Mouse (Mus musculus) C2C12 (cell line): Measurements from ENCODE around the gene Stx3. TPM values are rescaled to one million over a fixed set of nuclear protein-coding genes. Genes with fewer than 3 reads are reported as not detected.
A peak's percentile ranks its signal among the peaks of the same experiment; 100 is the strongest.

Experiments used
- H3K27me3 ChIP-seq: one replicate; pipeline ENCODE4 v1.6.1; 2011; ENCODE audit not compliant: control insufficient read depth, insufficient read depth, insufficient read length
- H3K36me3 ChIP-seq: one replicate; pipeline ENCODE4 v1.6.1; 2011; ENCODE audit not compliant: control insufficient read depth, insufficient read depth
- H3K4me3 ChIP-seq: one replicate; pipeline ENCODE4 v1.5.1; 2011; ENCODE audit warnings: mild to moderate bottlenecking, control low read depth; ENCODE audit not compliant: poor library complexity, insufficient read depth, severe bottlenecking
- H3K79me2 ChIP-seq: one replicate; pipeline ENCODE4 v1.6.1; 2011; ENCODE audit not compliant: control insufficient read depth, insufficient read depth
- H3K79me3 ChIP-seq: one replicate; pipeline ENCODE4 v1.6.1; 2011; ENCODE audit warnings: low read depth, control low read depth
- H3ac ChIP-seq: one replicate; pipeline ENCODE3; 2011; ENCODE audit warnings: low read depth; ENCODE audit not compliant: control insufficient read depth, insufficient read length
- CEBPB ChIP-seq: IDR thresholded peaks from one replicate; pipeline ENCODE4 v1.6.1; 2011; ENCODE audit warnings: low read depth, mild to moderate bottlenecking, control low read depth, moderate library complexity
- CTCF ChIP-seq: IDR thresholded peaks from one replicate; pipeline ENCODE4 v1.5.1; 2011; ENCODE audit not compliant: control insufficient read depth, insufficient read depth, insufficient read length
- FOSL1 ChIP-seq: IDR thresholded peaks from one replicate; pipeline ENCODE4 v1.8.0; 2011; ENCODE audit warnings: mild to moderate bottlenecking, low read length; ENCODE audit not compliant: poor library complexity, insufficient read depth, severe bottlenecking
- MAX ChIP-seq: IDR thresholded peaks from one replicate; pipeline ENCODE4 v1.6.1; 2011; ENCODE audit warnings: mild to moderate bottlenecking, control low read depth
- MYOD1 ChIP-seq: IDR thresholded peaks from one replicate; pipeline ENCODE4 v1.6.1; 2011; ENCODE audit warnings: low read depth; ENCODE audit not compliant: control insufficient read depth, insufficient read length
- MYOG ChIP-seq: IDR thresholded peaks from one replicate; pipeline ENCODE4 v1.6.1; 2011; ENCODE audit not compliant: control insufficient read depth, insufficient read length; ENCODE audit errors: extremely low read depth
- USF1 ChIP-seq: IDR thresholded peaks from one replicate; pipeline ENCODE4 v1.6.1; 2011; ENCODE audit warnings: low read depth, mild to moderate bottlenecking, control low read depth, moderate library complexity
- polyA plus RNA-seq: library from polyadenylated mRNA; unstranded; fragments of >200 nt; fragmentation: generic; extraction: Trizol; gene quantifications from one replicate; pipeline ENCODE4 v1.2.1, GENCODE M21; 2012; ENCODE audit warnings: missing spikeins

Gene Stx3
- polyA plus RNA-seq, 1 experiment: 5.4 TPM

- no peaks in the 10 kb centered on the region for H3K79me2 ChIP-seq
- H3K79me3 ChIP-seq: no peaks in the 10 kb centered on the region
- H3K36me3 ChIP-seq: no peaks in the 10 kb centered on the region
- no peaks in the 10 kb centered on the region for H3K27me3 ChIP-seq
- H3ac ChIP-seq: peak overlapping the region; percentile 77
- H3K4me3 ChIP-seq: peak overlapping the region; percentile 45
- peak; percentile 73 for TF ChIP-seq USF1
- TF ChIP-seq MAX: no peak
These were observed 732 bp downstream of the Stx3 start for GRCm38 (mm10) chr19:11818199-11819142.

GRCm38 (mm10) chr19:11817586-11817985 lies 1.6 kb downstream of the Stx3 start:
- no peaks in the 10 kb centered on the region for H3K79me2 ChIP-seq
- H3K36me3 ChIP-seq: no peaks in the 10 kb centered on the region
- H3ac ChIP-seq: no peak overlapping the region
- peak overlapping the region; percentile 45 for H3K4me3 ChIP-seq
- no peaks in the 10 kb centered on the region for H3K27me3 ChIP-seq
- TF ChIP-seq MYOD1 (no peak), CTCF (no peak), MYOG (no peak), USF1 (no peak), CEBPB (no peak), FOSL1 (no peak)
- no peaks in the 10 kb centered on the region for H3K79me3 ChIP-seq

GRCm38 (mm10) chr19:11816706-11817105 lies 2.5 kb downstream of the Stx3 start:
- no peaks in the 10 kb centered on the region for H3K36me3 ChIP-seq
- H3ac ChIP-seq: no peak overlapping the region
- no peak overlapping the region for H3K4me3 ChIP-seq
- no peaks in the 10 kb centered on the region for H3K79me3 ChIP-seq
- H3K27me3 ChIP-seq: no peaks in the 10 kb centered on the region
- H3K79me2 ChIP-seq: no peaks in the 10 kb centered on the region
- TF ChIP-seq MYOD1 (no peak), FOSL1 (no peak), MYOG (no peak), USF1 (no peak)

GRCm38 (mm10) chr19:11814742-11815333 lies 4.4 kb downstream of the Stx3 start:
- Histone ChIP-seq H3K4me3 (no peak overlapping the region), H3K36me3 (no peaks in the 10 kb centered on the region), H3K27me3 (no peaks in the 10 kb centered on the region), H3K79me3 (no peaks in the 10 kb centered on the region), H3K79me2 (no peaks in the 10 kb centered on the region), H3ac (no peak overlapping the region)
- TF ChIP-seq MYOG: no peak
- no peak for TF ChIP-seq CTCF
- no peak for TF ChIP-seq USF1
- no peak for TF ChIP-seq FOSL1
- no peak for TF ChIP-seq CEBPB
- TF ChIP-seq MAX: no peak
- no peak for TF ChIP-seq MYOD1

- Histone ChIP-seq H3K79me2 (no peaks in the 10 kb centered on the region), H3K36me3 (no peaks in the 10 kb centered on the region), H3K4me3 (no peak overlapping the region), H3ac (no peak overlapping the region), H3K27me3 (no peaks in the 10 kb centered on the region), H3K79me3 (no peaks in the 10 kb centered on the region)
- no peak for TF ChIP-seq FOSL1
- TF ChIP-seq USF1: no peak
- TF ChIP-seq CEBPB: no peak
- TF ChIP-seq MYOG: no peak
- no peak for TF ChIP-seq MYOD1
- TF ChIP-seq CTCF: no peak
- no peak for TF ChIP-seq MAX
These were observed 5.6 kb downstream of the Stx3 start for GRCm38 (mm10) chr19:11813649-11814048.
